Mouse (Mus musculus): ENCODE results near the gene Svbp.

Svbp gene

GRCm38 (mm10) chr4:119194909-119195581, at the start of gene Svbp:
Gene Svbp (plus strand): TSS chr4:119195306.
- DNase-seq (ENCODE audit: low spot score) = peak; percentile 86

- DNase-seq (ENCODE audit: low spot score) = no peak
These were observed 48.3 kb upstream of the Svbp start for GRCm38 (mm10) chr4:119146816-119147215.

GRCm38 (mm10) chr4:119147347-119147746, 47.8 kb upstream of the Svbp start:
- DNase-seq (ENCODE audit: low spot score) = no peak

- DNase-seq (ENCODE audit: low spot score) = no peak
These were observed 46.4 kb upstream of the Svbp start for GRCm38 (mm10) chr4:119148741-119149140.

GRCm38 (mm10) chr4:119157186-119157585, 37.9 kb upstream of the Svbp start:
- peak; percentile 50 for DNase-seq (ENCODE audit: low spot score)

- DNase-seq (ENCODE audit: low spot score) = no peak
These were observed 37.2 kb upstream of the Svbp start for GRCm38 (mm10) chr4:119157891-119158290.

- no peak for DNase-seq (ENCODE audit: low spot score)
These were observed 33.7 kb upstream of the Svbp start for GRCm38 (mm10) chr4:119161358-119161757.

- no peak for DNase-seq (ENCODE audit: low spot score)
These were observed 32.1 kb upstream of the Svbp start for GRCm38 (mm10) chr4:119162990-119163389.

- no peak for DNase-seq (ENCODE audit: low spot score)
These were observed 29.2 kb upstream of the Svbp start for GRCm38 (mm10) chr4:119165916-119166315.

GRCm38 (mm10) chr4:119167068-119167467, 28.0 kb upstream of the Svbp start:
- DNase-seq (ENCODE audit: low spot score) = no peak

GRCm38 (mm10) chr4:119167663-119168062, 27.4 kb upstream of the Svbp start:
- peak; percentile 81 for DNase-seq (ENCODE audit: low spot score)

GRCm38 (mm10) chr4:119172919-119173650, 22.0 kb upstream of the Svbp start:
- peak; percentile 5 for DNase-seq (ENCODE audit: low spot score)

- peak; percentile 94 for DNase-seq (ENCODE audit: low spot score)
These were observed 21.2 kb upstream of the Svbp start, which contains the start of gene Zfp691 for GRCm38 (mm10) chr4:119173851-119174453. Gene Zfp691 (minus strand): TSS chr4:119174195.

- DNase-seq (ENCODE audit: low spot score) = no peak
These were observed 17.4 kb upstream of the Svbp start for GRCm38 (mm10) chr4:119177702-119178101.

- DNase-seq (ENCODE audit: low spot score) = no peak
These were observed 16.8 kb upstream of the Svbp start for GRCm38 (mm10) chr4:119178331-119178730.

- no peak for DNase-seq (ENCODE audit: low spot score)
These were observed 14.9 kb upstream of the Svbp start for GRCm38 (mm10) chr4:119180133-119180707.

- DNase-seq (ENCODE audit: low spot score) = no peak
These were observed 13.7 kb upstream of the Svbp start for GRCm38 (mm10) chr4:119181456-119181855.

GRCm38 (mm10) chr4:119183525-119183924, 11.6 kb upstream of the Svbp start:
- DNase-seq (ENCODE audit: low spot score) = no peak

- DNase-seq (ENCODE audit: low spot score) = no peak
These were observed 9.3 kb upstream of the Svbp start for GRCm38 (mm10) chr4:119185771-119186170.

- no peak for DNase-seq (ENCODE audit: low spot score)
These were observed 6.9 kb upstream of the Svbp start for GRCm38 (mm10) chr4:119188060-119188785.

GRCm38 (mm10) chr4:119189392-119189791, 5.7 kb upstream of the Svbp start:
- DNase-seq (ENCODE audit: low spot score) = no peak

GRCm38 (mm10) chr4:119189864-119190263, 5.2 kb upstream of the Svbp start, which contains the start of gene Ermap:
Gene Ermap (minus strand): TSS chr4:119190011.
- DNase-seq (ENCODE audit: low spot score) = no peak

All from T-cell, adult 2 months (primary cell).